Mouse (Mus musculus) stomach, embryonic 14.5 days (tissue): Measurements from ENCODE around the gene Krtap1-4. TPM values are rescaled to one million over a fixed set of nuclear protein-coding genes. Genes with fewer than 3 reads are reported as not detected.

ENCODE experiments used
- polyA plus RNA-seq: library from polyadenylated mRNA; unstranded; fragments of >200 nt; fragmentation: Nextera tagmentation; extraction: Ambion mirVana; gene quantifications from 2 replicates; pipeline ENCODE4 v1.2.1, GENCODE M21; 2014

Krtap1-4 gene
- polyA plus RNA-seq, 1 experiment from 2014 or later = not detected

Other genes starting within 250 kb of the Krtap1-4 start
- gene Krt26, start 245.7 kb downstream of the Krtap1-4 start, polyA plus RNA-seq = not detected in 2 replicates
- not detected in 2 replicates for gene Krt27, start 232.6 kb downstream of the Krtap1-4 start, polyA plus RNA-seq
- gene Krt28, start 208.8 kb downstream of the Krtap1-4 start, polyA plus RNA-seq = 0.21 TPM in 1 of 2 replicates, not detected in the other
- 31.7 and 37.0 TPM in 2 replicates for gene Krt10, start 194.3 kb downstream of the Krtap1-4 start, polyA plus RNA-seq
- not detected in 2 replicates for gene Krt12, start 161.4 kb downstream of the Krtap1-4 start, polyA plus RNA-seq
- 3.0 and 3.9 TPM in 2 replicates for gene Krt20, start 145.5 kb downstream of the Krtap1-4 start, polyA plus RNA-seq
- 18.3 and 21.4 TPM in 2 replicates for gene Krt23, start 90.5 kb downstream of the Krtap1-4 start, polyA plus RNA-seq
- gene Krt39, start 62.3 kb downstream of the Krtap1-4 start, polyA plus RNA-seq = not detected in 2 replicates
- not detected in 2 replicates for gene Krt40, start 40.5 kb downstream of the Krtap1-4 start, polyA plus RNA-seq
- not detected in 2 replicates for gene Krtap3-3, start 32.8 kb downstream of the Krtap1-4 start, polyA plus RNA-seq
- not detected in 2 replicates for gene Krtap3-2, start 26.8 kb downstream of the Krtap1-4 start, polyA plus RNA-seq
- not detected in 2 replicates for gene Gm11939, start 24.2 kb downstream of the Krtap1-4 start, polyA plus RNA-seq
- gene Krtap3-1, start 17.0 kb downstream of the Krtap1-4 start, polyA plus RNA-seq = not detected in 2 replicates
- not detected in 2 replicates for gene Krtap1-5, start 2.6 kb downstream of the Krtap1-4 start, polyA plus RNA-seq
- not detected in 2 replicates for gene Krtap1-3, start 7.7 kb upstream of the Krtap1-4 start, polyA plus RNA-seq
- not detected in 2 replicates for gene Krtap9-3, start 14.5 kb upstream of the Krtap1-4 start, polyA plus RNA-seq
- not detected in 2 replicates for gene Gm11938, start 19.7 kb upstream of the Krtap1-4 start, polyA plus RNA-seq
- not detected in 2 replicates for gene Gm11937, start 26.5 kb upstream of the Krtap1-4 start, polyA plus RNA-seq
- not detected in 2 replicates for gene Krtap2-4, start 31.2 kb upstream of the Krtap1-4 start, polyA plus RNA-seq
- gene Gm11562, start 36.8 kb upstream of the Krtap1-4 start, polyA plus RNA-seq = not detected in 2 replicates
- gene Krtap4-1, start 44.6 kb upstream of the Krtap1-4 start, polyA plus RNA-seq = not detected in 2 replicates
- gene Krtap4-2, start 51.4 kb upstream of the Krtap1-4 start, polyA plus RNA-seq = not detected in 2 replicates
- gene Krtap4-7, start 60.4 kb upstream of the Krtap1-4 start, polyA plus RNA-seq = not detected in 2 replicates
- not detected in 2 replicates for gene Gm11555, start 66.6 kb upstream of the Krtap1-4 start, polyA plus RNA-seq
- gene Gm11563, start 75.3 kb upstream of the Krtap1-4 start, polyA plus RNA-seq = not detected in 2 replicates
- not detected in 2 replicates for gene Krtap4-6, start 82.3 kb upstream of the Krtap1-4 start, polyA plus RNA-seq
- gene Gm14190, start 107.1 kb upstream of the Krtap1-4 start, polyA plus RNA-seq = not detected in 2 replicates
- not detected in 2 replicates for gene Gm14180, start 150.6 kb upstream of the Krtap1-4 start, polyA plus RNA-seq
- gene Gm11595, start 189.3 kb upstream of the Krtap1-4 start, polyA plus RNA-seq = not detected in 2 replicates
- not detected in 2 replicates for gene Krtap4-8, start 197.1 kb upstream of the Krtap1-4 start, polyA plus RNA-seq
- not detected in 2 replicates for gene Krtap4-9, start 201.5 kb upstream of the Krtap1-4 start, polyA plus RNA-seq
- gene Gm11596, start 209.8 kb upstream of the Krtap1-4 start, polyA plus RNA-seq = not detected in 2 replicates
- not detected in 2 replicates for gene Gm11569, start 215.3 kb upstream of the Krtap1-4 start, polyA plus RNA-seq
- not detected in 2 replicates for gene Gm11554, start 220.8 kb upstream of the Krtap1-4 start, polyA plus RNA-seq
- gene Krtap4-13, start 226.2 kb upstream of the Krtap1-4 start, polyA plus RNA-seq = not detected in 2 replicates
- gene Gm11564, start 232.0 kb upstream of the Krtap1-4 start, polyA plus RNA-seq = not detected in 2 replicates